Mouse (Mus musculus) lung, embryonic 16.5 days (tissue): ENCODE measurements at regions not wholly inside any gene's neighbourhood (a gene's known extent, or its start where the extent isn't known, plus 50 kb on each side); places are given as distances from the start of the nearest gene placed in this dataset.
"Not testable (repeated sequence)": the region's sequence is repeated elsewhere in the genome, so short reads cannot be mapped to it uniquely, and the experiment has no call there.

Source experiments
- ATAC-seq: fragments of 200-750 bp; cut with Nextera tagmentation; 2 replicates; pipeline ENCODE4 v1.8.0; 2017; ENCODE audit warnings: low read depth, mild to moderate bottlenecking, moderate library complexity
- H3K27ac ChIP-seq: fragments of 300-500 bp; sonication (generic); 2 replicates; pipeline ENCODE4 v1.5.1; 2014; ENCODE audit warnings: mild to moderate bottlenecking, control low read depth, low read length
- H3K27me3 ChIP-seq: fragments of 300-500 bp; sonication (generic); 2 replicates; pipeline ENCODE4 v1.6.1; 2014; ENCODE audit warnings: low read depth, low read length, mixed read lengths; ENCODE audit not compliant: control insufficient read depth, insufficient read depth
- H3K36me3 ChIP-seq: fragments of 300-500 bp; sonication (generic); 2 replicates; pipeline ENCODE4 v1.6.1; 2014; ENCODE audit warnings: low read length; ENCODE audit not compliant: control insufficient read depth, insufficient read depth
- H3K4me1 ChIP-seq: fragments of 300-500 bp; sonication (generic); replicated peaks from 2 replicates; pipeline ENCODE4 v1.6.1; 2014; ENCODE audit warnings: low read length, mixed read lengths; ENCODE audit not compliant: control insufficient read depth, insufficient read depth
- H3K4me2 ChIP-seq: fragments of 300-500 bp; sonication (generic); 2 replicates; pipeline ENCODE4 v1.6.1; 2014; ENCODE audit warnings: low read depth, low read length, control low read depth
- H3K4me3 ChIP-seq: fragments of 300-500 bp; sonication (generic); 2 replicates; pipeline ENCODE4 v1.5.1; 2014; ENCODE audit warnings: mild to moderate bottlenecking, low read length, control low read depth
- H3K9ac ChIP-seq: fragments of 300-500 bp; sonication (generic); 2 replicates; pipeline ENCODE4 v1.6.1; 2014; ENCODE audit warnings: low read length, control low read depth
- H3K9me3 ChIP-seq: fragments of 300-500 bp; sonication (generic); 2 replicates; pipeline ENCODE4 v1.6.1; 2016; ENCODE audit warnings: low read length; ENCODE audit not compliant: control insufficient read depth
- WGBS: fragments of 180-500 bp; shearing (Covaris S2); extraction: QIAGEN DNeasy Blood & Tissue Kit; methylation state at CpG from one replicate; pipeline ENCODE4 v1.1.7; 2014; 5-methylcytosine and 5-hydroxymethylcytosine counted together

- Histone ChIP-seq H3K4me2 (no peak overlapping the region), H3K27me3 (no peaks in the 10 kb centered on the region), H3K9ac (no peak overlapping the region), H3K36me3 (no peaks in the 10 kb centered on the region), H3K9me3 (no peaks in the 10 kb centered on the region), H3K4me1 (no peaks in the 10 kb centered on the region), H3K4me3 (no peak overlapping the region), H3K27ac (no peak overlapping the region)
- ATAC-seq: no peak
- WGBS: 40% methylated on average over 1 of the region's 1 CpGs
Observed at GRCm38 (mm10) chr17:16667606-16668005, 396.3 kb upstream of the Zfp960 start.

GRCm38 (mm10) chr17:16704199-16704598, 359.7 kb upstream of the Zfp960 start:
- Histone ChIP-seq H3K27me3 (no peaks in the 10 kb centered on the region), H3K36me3 (no peaks in the 10 kb centered on the region), H3K9me3 (no peaks in the 10 kb centered on the region), H3K4me3 (no peak overlapping the region), H3K9ac (no peak overlapping the region), H3K4me1 (no peaks in the 10 kb centered on the region), H3K4me2 (no peak overlapping the region), H3K27ac (no peak overlapping the region)
- no peak for ATAC-seq

GRCm38 (mm10) chr17:16705890-16706289, 358.0 kb upstream of the Zfp960 start:
- Histone ChIP-seq H3K27me3 (no peaks in the 10 kb centered on the region), H3K27ac (no peak overlapping the region), H3K9ac (no peak overlapping the region), H3K4me2 (no peak overlapping the region), H3K4me3 (no peak overlapping the region), H3K9me3 (no peaks in the 10 kb centered on the region), H3K4me1 (no peaks in the 10 kb centered on the region), H3K36me3 (no peaks in the 10 kb centered on the region)
- 78% methylated on average over 1 of the region's 1 CpGs for WGBS
- no peak for ATAC-seq

GRCm38 (mm10) chr17:16726904-16727303, 337.0 kb upstream of the Zfp960 start:
- Histone ChIP-seq H3K4me2 (no peak overlapping the region), H3K4me1 (no peaks in the 10 kb centered on the region), H3K4me3 (no peak overlapping the region), H3K36me3 (no peaks in the 10 kb centered on the region), H3K27ac (no peak overlapping the region), H3K9ac (no peak overlapping the region), H3K9me3 (no peaks in the 10 kb centered on the region), H3K27me3 (no peaks in the 10 kb centered on the region)
- no peak for ATAC-seq
- WGBS: 85% methylated on average over 2 of the region's 2 CpGs

GRCm38 (mm10) chr17:16753090-16753489, 310.8 kb upstream of the Zfp960 start:
- no peaks in the 10 kb centered on the region for H3K36me3 ChIP-seq
- H3K9ac ChIP-seq: no peak overlapping the region
- no peaks in the 10 kb centered on the region for H3K4me1 ChIP-seq
- 79% methylated on average over 4 of the region's 4 CpGs for WGBS
- H3K9me3 ChIP-seq: no peaks in the 10 kb centered on the region
- no peak overlapping the region for H3K27ac ChIP-seq
- no peak overlapping the region for H3K4me3 ChIP-seq
- no peaks in the 10 kb centered on the region for H3K27me3 ChIP-seq
- ATAC-seq: no peak
- no peak overlapping the region for H3K4me2 ChIP-seq

DNA sequence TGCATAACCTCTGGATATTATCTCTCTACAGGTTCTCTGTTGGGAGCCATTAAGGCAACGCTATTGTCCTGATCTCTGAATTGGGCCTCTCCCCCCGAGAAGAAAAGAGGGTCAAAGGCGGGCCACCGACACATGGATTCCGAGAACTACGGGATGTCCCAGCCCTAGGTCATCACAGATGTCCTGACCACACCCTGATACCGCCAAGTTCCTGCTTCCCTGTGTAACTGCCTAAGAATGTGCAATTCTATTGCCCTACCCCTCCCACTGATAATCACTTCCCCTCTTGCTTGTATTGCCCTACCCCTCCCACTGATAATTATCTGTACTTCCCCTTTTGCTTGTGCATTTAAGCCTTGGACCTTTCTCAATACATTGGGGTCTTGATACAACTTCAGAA, 293.3 kb upstream of the Zfp960 start:
- H3K36me3 ChIP-seq, H3K27me3 ChIP-seq, H3K4me2 ChIP-seq, H3K4me1 ChIP-seq, H3K9ac ChIP-seq, ATAC-seq, H3K27ac ChIP-seq, H3K4me3 ChIP-seq, H3K9me3 ChIP-seq: not testable (repeated sequence)
- 86% methylated on average over 7 of the region's 7 CpGs for WGBS

DNA sequence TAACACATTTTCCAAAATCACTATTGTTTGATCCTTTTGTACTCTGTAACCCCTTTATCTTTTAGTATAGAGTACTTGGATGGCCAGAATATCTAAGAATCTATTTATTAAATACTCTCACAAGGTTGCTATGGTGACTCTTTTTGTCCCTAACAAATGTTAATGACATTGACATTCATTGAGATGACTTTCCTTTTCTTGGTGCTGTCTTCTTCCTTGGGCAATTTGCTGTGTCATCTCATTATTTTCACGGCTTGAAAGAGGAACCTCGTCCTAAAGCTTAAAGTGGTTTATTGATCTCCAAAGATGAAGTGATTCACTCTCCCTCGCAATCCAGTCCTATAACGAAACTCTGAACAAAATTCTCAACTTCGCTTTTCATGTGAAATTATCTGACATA, 265.6 kb upstream of the Zfp960 start:
- H3K27ac ChIP-seq: no peak overlapping the region
- ATAC-seq: no peak
- no peaks in the 10 kb centered on the region for H3K9me3 ChIP-seq
- no peak overlapping the region for H3K4me3 ChIP-seq
- 75% methylated on average over 5 of the region's 5 CpGs for WGBS
- no peak overlapping the region for H3K4me2 ChIP-seq
- no peaks in the 10 kb centered on the region for H3K36me3 ChIP-seq
- H3K9ac ChIP-seq: no peak overlapping the region
- no peaks in the 10 kb centered on the region for H3K27me3 ChIP-seq
- no peaks in the 10 kb centered on the region for H3K4me1 ChIP-seq

DNA sequence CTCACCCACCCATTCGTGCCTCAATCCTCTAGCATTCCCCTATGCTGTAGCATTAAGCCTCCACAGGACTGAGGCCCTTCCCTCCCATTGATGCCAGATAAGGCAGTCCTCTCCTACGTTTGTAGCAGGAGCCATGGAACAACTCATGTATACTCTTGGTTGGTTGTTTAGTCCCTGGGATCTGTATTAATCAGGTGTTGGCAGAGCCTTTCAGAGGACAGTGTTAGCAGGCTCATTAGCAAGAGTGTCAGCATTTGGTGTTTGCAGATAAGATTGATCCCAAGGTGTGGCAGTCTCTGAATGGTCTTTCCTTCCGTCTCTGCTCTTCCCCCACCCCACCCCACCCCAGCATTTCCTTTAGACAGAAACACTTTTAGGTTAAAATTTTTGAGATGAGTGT, 258.9 kb upstream of the Zfp960 start:
- Histone ChIP-seq H3K27me3 (no peaks in the 10 kb centered on the region), H3K9ac (no peak overlapping the region), H3K4me3 (no peak overlapping the region), H3K4me2 (no peak overlapping the region), H3K4me1 (no peaks in the 10 kb centered on the region), H3K36me3 (no peaks in the 10 kb centered on the region), H3K9me3 (no peaks in the 10 kb centered on the region), H3K27ac (no peak overlapping the region)
- WGBS: 15% methylated on average over 3 of the region's 3 CpGs
- no peak for ATAC-seq

GRCm38 (mm10) chr17:16818421-16818820, 245.5 kb upstream of the Zfp960 start:
- Histone ChIP-seq H3K36me3 (no peaks in the 10 kb centered on the region), H3K4me3 (no peak overlapping the region), H3K9ac (no peak overlapping the region), H3K4me1 (no peaks in the 10 kb centered on the region), H3K27ac (no peak overlapping the region), H3K9me3 (no peaks in the 10 kb centered on the region), H3K4me2 (no peak overlapping the region), H3K27me3 (no peaks in the 10 kb centered on the region)
- ATAC-seq: no peak
- WGBS: 42% methylated on average over 3 of the region's 3 CpGs

DNA sequence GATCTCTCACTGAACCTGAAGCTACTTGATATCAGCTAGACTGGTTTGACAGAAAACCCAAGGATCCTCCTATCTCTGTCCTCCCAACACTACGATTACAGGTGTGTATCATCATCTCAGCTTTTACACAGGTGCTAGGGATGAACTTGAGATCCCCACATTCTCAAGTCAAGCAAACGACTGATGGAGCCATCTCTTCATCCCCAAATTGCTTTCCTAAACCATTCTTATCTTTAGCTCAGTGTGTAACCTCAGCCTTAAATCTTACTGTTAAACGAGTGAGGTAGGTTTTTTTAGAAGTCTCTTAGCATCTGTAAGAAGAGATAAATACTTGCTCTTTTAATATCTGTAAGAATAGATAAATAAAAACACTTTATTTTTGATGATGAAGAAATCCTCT, 242.2 kb upstream of the Zfp960 start:
- Histone ChIP-seq H3K4me2 (no peak overlapping the region), H3K9ac (no peak overlapping the region), H3K9me3 (no peaks in the 10 kb centered on the region), H3K4me1 (no peaks in the 10 kb centered on the region), H3K27ac (no peak overlapping the region), H3K36me3 (no peaks in the 10 kb centered on the region), H3K27me3 (no peaks in the 10 kb centered on the region), H3K4me3 (no peak overlapping the region)
- no peak for ATAC-seq
- 60% methylated on average over 3 of the region's 3 CpGs for WGBS
